Comparison of ENCODE assay signal across 7 mouse cellular contexts in genomic region chr12:76190940-76191339, GRCm38 (mm10). TPM values are rescaled to one million over a fixed set of nuclear protein-coding genes. Genes with fewer than 3 reads are reported as not detected.
DNase-seq lines count a peak whose midpoint lies in the region; ATAC-seq and TF ChIP-seq lines count a peak whose summit lies in the region.

No protein-coding gene starts in this region.

- H3K4me2 ChIP-seq in lung, embryonic 16.5 days (ENCODE audit: low read depth, low read length) = no peak overlapping the region

- no peak overlapping the region for H3K27ac ChIP-seq in left cerebral cortex, adult 2 months
- no peak overlapping the region for H3K27ac ChIP-seq in lung, embryonic 16.5 days (ENCODE audit: low read length)
- no peak overlapping the region for H3K27ac ChIP-seq in thymus, adult 2 months (ENCODE audit: control insufficient read depth, insufficient read depth, low read length)

- TF ChIP-seq CTCF in left cerebral cortex, adult 2 months (IDR thresholded peaks at IDR 0.05) = peak; percentile 77
- TF ChIP-seq CTCF in thymus, adult 2 months (IDR thresholded peaks at IDR 0.05; ENCODE audit: borderline replicate concordance, control insufficient read depth, extremely low read depth, insufficient read depth, low read length, poor library complexity) = no peak

- no peaks in the 10 kb centered on the region for H3K27me3 ChIP-seq in lung, embryonic 16.5 days (ENCODE audit: control insufficient read depth, insufficient read depth, low read depth, low read length)
- H3K27me3 ChIP-seq in thymus, adult 2 months (ENCODE audit: control insufficient read depth, insufficient read depth, low read length) = no peaks in the 10 kb centered on the region

- peak; percentile 70 for ATAC-seq in inflammation-experienced regulatory T-cells, adult 6 months
- 0 out of 2 replicates have a peak, but pooled peaks have one; percentile 32 for ATAC-seq in lung, embryonic 16.5 days (ENCODE audit: low read depth)

- H3K36me3 ChIP-seq in lung, embryonic 16.5 days (ENCODE audit: control insufficient read depth, insufficient read depth, low read length) = no peaks in the 10 kb centered on the region
- no peaks in the 10 kb centered on the region for H3K36me3 ChIP-seq in thymus, adult 2 months (ENCODE audit: control insufficient read depth, insufficient read depth, low read length)

- DNase-seq in left cerebral cortex, adult 2 months (ENCODE audit: extremely low spot score in 1 of 2, low spot score in 2 of 2) = peak in 1 of 2 experiments; percentile 14
- DNase-seq in left cerebral cortex, postnatal 4 days = no peak
- DNase-seq in Muller cell, postnatal 12 days (ENCODE audit: inconsistent ontology term) = peak; percentile 53
- peak; percentile 42 to 56 for DNase-seq in cerebellum, postnatal 14 days
- peak; percentile 23 for DNase-seq in thymus, adult 2 months

- WGBS in lung, embryonic 16.5 days = 35% methylated on average over 11 of the region's 11 CpGs
- WGBS in thymus, adult 2 months = 42% methylated on average over 11 of the region's 11 CpGs

- H3K4me1 ChIP-seq in lung, embryonic 16.5 days (replicated peaks; ENCODE audit: control insufficient read depth, insufficient read depth, low read length) = 0 out of 2 replicates have a peak, but pooled peaks cover under 1% of the 10 kb centered on the region
- H3K4me1 ChIP-seq in thymus, adult 2 months (replicated peaks; ENCODE audit: control insufficient read depth, insufficient read depth, low read length) = no peaks in the 10 kb centered on the region

- TF ChIP-seq POLR2A in thymus, adult 2 months (IDR thresholded peaks at IDR 0.05; ENCODE audit: control insufficient read depth, extremely low read depth, insufficient read depth, low read length, poor library complexity) = no peak

- no peak overlapping the region for H3K4me3 ChIP-seq in left cerebral cortex, adult 2 months
- no peak overlapping the region for H3K4me3 ChIP-seq in lung, embryonic 16.5 days (ENCODE audit: low read length)
- no peak overlapping the region for H3K4me3 ChIP-seq in thymus, adult 2 months (ENCODE audit: control insufficient read depth, insufficient read depth, low read length)

- intact Hi-C loops in left cerebral cortex, adult 2 months (cut with DNase I) = loop anchor here (2.0 kb wide), 1 partner anchor 402 kb away; no protein-coding TSS in a partner anchor
- intact Hi-C loops in left cerebral cortex, postnatal 4 days (cut with DNase I) = loop anchor here (5.0 kb wide), 1 partner anchor 259 kb away; no protein-coding TSS in a partner anchor

- H3K9ac ChIP-seq in lung, embryonic 16.5 days (ENCODE audit: low read length) = no peak overlapping the region

- no peaks in the 10 kb centered on the region for H3K9me3 ChIP-seq in lung, embryonic 16.5 days (ENCODE audit: control insufficient read depth, low read length)

RNA-seq across cellular contexts. Expression of gene Esr2, which starts 13.9 kb away (rescaled TPM):
- under 1 TPM; 0.34 to 0.68 TPM for total RNA-seq in left cerebral cortex, adult 2 months (2021)
- total RNA-seq in left cerebral cortex, postnatal 4 days (2021) = under 1 TPM; 0.26 to 0.52 TPM
- not detected for polyA plus RNA-seq in inflammation-experienced regulatory T-cells, adult 6 months (2017; shearing (Covaris generic))
- 0.28 and 0.46 TPM in 2 replicates for polyA plus RNA-seq in lung, embryonic 16.5 days (2015; fragmentation: Nextera tagmentation; extraction: Ambion mirVana)
- polyA plus RNA-seq in thymus, adult 2 months (2012; rRNA removed) = 0.08 and 0.38 TPM in 2 replicates

RNA-seq across cellular contexts. Expression of gene Tex21, which starts 55.6 kb away (rescaled TPM):
- not detected for total RNA-seq in left cerebral cortex, adult 2 months (2021)
- not detected for total RNA-seq in left cerebral cortex, postnatal 4 days (2021)
- not detected for polyA plus RNA-seq in inflammation-experienced regulatory T-cells, adult 6 months (2017; shearing (Covaris generic))
- not detected in 2 replicates for polyA plus RNA-seq in lung, embryonic 16.5 days (2015; fragmentation: Nextera tagmentation; extraction: Ambion mirVana)
- polyA plus RNA-seq in thymus, adult 2 months (2012; rRNA removed) = not detected in 2 replicates
